Mouse (Mus musculus) olfactory bulb, adult 2 months (tissue): ENCODE results near the gene Bbs5.

Experiments
- CTCF ChIP-seq: fragments of 200-500 bp; IDR thresholded peaks from 2 replicates; pipeline ENCODE4 v1.5.1; 2012; ENCODE audit warnings: low read depth, mild to moderate bottlenecking, low read length, moderate library complexity; ENCODE audit not compliant: insufficient read depth
- POLR2A ChIP-seq: fragments of 200-500 bp; IDR thresholded peaks from 2 replicates; pipeline ENCODE4 v1.6.1; 2012; ENCODE audit warnings: mild to moderate bottlenecking, low read depth, low read length, moderate library complexity; ENCODE audit not compliant: insufficient read depth

GRCm38 (mm10) chr2:69712171-69712570 lies 65.2 kb downstream of the Bbs5 start:
- TF ChIP-seq POLR2A = no peak
- no peak for TF ChIP-seq CTCF
